Mouse (Mus musculus) forebrain, embryonic 10.5 days (tissue): ENCODE measurements at regions not wholly inside any gene's neighbourhood (a gene's known extent, or its start where the extent isn't known, plus 50 kb on each side); places are given as distances from the start of the nearest gene placed in this dataset.

ENCODE experiments used
- DNase-seq: peaks from one replicate; pipeline ENCODE4 v3.0.0-alpha.2; 2017; ENCODE audit warnings: low spot score; ENCODE audit errors: extremely low spot score
- H3K27ac ChIP-seq: fragments of 300-500 bp; sonication (generic); 2 replicates; pipeline ENCODE4 v1.5.1; 2016; ENCODE audit warnings: mild to moderate bottlenecking
- H3K27me3 ChIP-seq: fragments of 300-500 bp; sonication (generic); 2 replicates; pipeline ENCODE4 v1.6.1; 2016; ENCODE audit warnings: mild to moderate bottlenecking; ENCODE audit not compliant: poor library complexity, severe bottlenecking
- H3K36me3 ChIP-seq: fragments of 300-500 bp; sonication (generic); replicated peaks from 2 replicates; pipeline ENCODE4 v1.6.1; 2016; ENCODE audit warnings: mild to moderate bottlenecking, moderate library complexity
- H3K4me1 ChIP-seq: fragments of 300-500 bp; sonication (generic); 2 replicates; pipeline ENCODE4 v1.6.1; 2016
- H3K4me3 ChIP-seq: fragments of 300-500 bp; sonication (generic); 2 replicates; pipeline ENCODE4 v1.5.1; 2016; ENCODE audit warnings: mild to moderate bottlenecking, moderate library complexity
- H3K9me3 ChIP-seq: fragments of 300-500 bp; sonication (generic); 2 replicates; pipeline ENCODE4 v1.6.1; 2016; ENCODE audit warnings: mild to moderate bottlenecking, moderate library complexity
- WGBS: fragments of 180-500 bp; shearing (Covaris S2); methylation state at CpG from one replicate; pipeline ENCODE4 v1.1.7; 2016; 5-methylcytosine and 5-hydroxymethylcytosine counted together

DNA sequence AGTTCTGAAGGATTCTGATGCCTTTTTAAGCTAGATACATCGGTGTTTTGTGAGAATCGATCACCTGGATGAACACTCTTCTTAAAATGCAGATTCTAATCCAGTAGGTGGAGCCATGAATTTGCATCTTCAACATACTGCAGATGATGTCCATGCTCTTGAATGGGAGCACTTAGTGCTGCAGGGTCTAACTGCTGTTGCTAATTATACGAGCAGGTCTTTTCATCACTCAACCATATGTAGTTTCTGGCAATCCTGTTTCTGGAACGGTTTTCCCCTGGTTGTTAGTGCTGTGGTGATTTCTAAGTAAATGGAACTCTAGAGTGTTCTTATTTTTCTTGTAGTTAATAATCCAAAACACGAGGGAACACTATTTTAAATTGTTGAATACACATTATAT lies 379.0 kb downstream of the Xpnpep1 start:
- Histone ChIP-seq H3K36me3 (no peaks in the 10 kb centered on the region), H3K27me3 (no peaks in the 10 kb centered on the region), H3K27ac (no peak overlapping the region), H3K9me3 (no peaks in the 10 kb centered on the region), H3K4me3 (no peak overlapping the region), H3K4me1 (no peaks in the 10 kb centered on the region)
- 81% methylated on average over 5 of the region's 5 CpGs for WGBS
- DNase-seq = no peak

DNA sequence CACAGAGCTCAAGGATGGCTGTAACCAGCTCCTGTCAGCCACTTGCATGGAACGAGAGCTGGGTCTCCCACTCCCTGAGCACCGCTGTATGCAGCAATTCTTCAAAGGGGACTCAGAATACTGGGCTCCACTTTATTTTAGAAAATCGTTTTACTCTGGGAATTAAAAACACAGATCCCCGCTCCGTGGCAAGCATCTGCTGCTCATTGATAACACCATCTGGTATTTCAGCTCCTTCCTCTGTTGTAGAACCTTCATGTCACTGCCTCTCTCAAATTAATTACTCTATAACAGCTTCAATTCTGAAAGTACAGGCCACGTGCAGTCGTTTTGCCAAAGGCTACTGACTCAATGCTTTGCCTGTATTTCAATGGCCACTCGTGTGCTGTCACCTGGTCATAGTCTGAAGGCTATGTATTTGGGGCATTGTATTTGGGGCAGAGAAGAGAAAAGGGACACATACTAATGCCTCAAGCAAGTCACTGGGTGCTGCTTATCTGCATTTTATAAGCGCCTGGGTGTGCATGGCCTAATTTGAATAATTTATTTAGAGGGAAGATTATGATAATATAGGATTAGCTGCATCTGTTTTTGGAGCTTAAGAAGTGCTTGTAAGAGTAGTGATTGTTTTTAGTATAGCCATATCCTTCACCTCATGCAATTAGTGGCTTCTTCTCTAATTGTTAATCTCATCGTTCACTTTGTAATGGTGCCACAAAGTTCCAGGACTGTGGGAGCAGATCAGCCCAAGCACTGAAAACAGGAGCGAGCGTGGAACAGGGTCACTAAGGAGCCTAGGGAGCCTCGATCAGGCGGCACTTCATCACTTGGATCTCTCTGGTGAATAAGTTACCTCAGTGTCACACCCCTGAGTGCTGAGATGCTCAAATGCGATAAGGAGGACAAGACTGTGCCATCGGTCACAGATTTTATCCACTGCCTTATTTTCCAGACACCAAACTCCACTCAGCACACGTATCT lies 383.3 kb downstream of the Ins1 start:
- Histone ChIP-seq H3K9me3 (no peaks in the 10 kb centered on the region), H3K4me3 (no peak overlapping the region), H3K4me1 (peaks cover 6% of the 10 kb centered on the region), H3K36me3 (no peaks in the 10 kb centered on the region), H3K27ac (no peak overlapping the region), H3K27me3 (no peaks in the 10 kb centered on the region)
- WGBS = 70% methylated on average over 17 of the region's 17 CpGs
- no peak for DNase-seq

DNA sequence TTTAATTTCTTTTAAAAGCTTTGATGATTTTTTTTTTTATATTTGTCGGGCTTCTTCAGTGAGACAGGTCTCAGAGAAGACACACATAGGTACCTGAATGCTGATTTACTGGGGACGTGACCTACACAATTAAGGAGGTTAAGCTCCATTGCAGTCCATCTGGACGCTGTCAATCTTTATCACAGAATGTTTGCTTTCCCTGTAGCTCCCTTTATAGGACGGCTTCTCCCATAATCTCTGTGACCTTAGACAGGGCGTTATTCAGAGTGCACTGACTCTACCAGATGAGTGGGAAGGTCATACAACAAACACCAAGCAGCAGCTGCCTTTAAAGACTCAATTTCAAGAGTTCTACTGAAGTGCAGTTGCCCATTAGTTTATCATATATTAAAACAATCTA lies 376.1 kb downstream of the Ins1 start:
- H3K9me3 ChIP-seq = no peaks in the 10 kb centered on the region
- H3K4me1 ChIP-seq = no peaks in the 10 kb centered on the region
- no peak overlapping the region for H3K27ac ChIP-seq
- DNase-seq = no peak
- no peaks in the 10 kb centered on the region for H3K36me3 ChIP-seq
- H3K27me3 ChIP-seq = no peaks in the 10 kb centered on the region
- no peak overlapping the region for H3K4me3 ChIP-seq
- 58% methylated on average over 5 of the region's 5 CpGs for WGBS

DNA sequence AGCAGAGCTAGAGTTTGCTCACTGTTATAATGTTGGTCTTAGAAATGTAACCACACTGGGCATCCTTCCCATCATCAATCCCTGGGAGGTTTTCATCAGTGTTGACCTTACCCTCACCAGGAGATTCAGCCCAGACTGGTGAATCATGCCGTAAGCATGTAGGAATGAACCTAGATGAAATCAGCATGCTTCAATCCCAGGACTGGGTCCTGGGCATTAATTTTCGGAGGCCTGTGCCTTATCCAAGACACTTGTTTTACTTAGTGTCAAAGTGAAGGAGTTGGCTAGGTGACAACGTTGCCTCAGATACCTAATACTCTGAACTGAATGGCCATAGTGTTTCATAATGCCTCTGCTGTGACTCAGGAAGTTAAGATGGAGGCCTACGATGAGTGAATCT lies 368.4 kb downstream of the Ins1 start:
- no peaks in the 10 kb centered on the region for H3K9me3 ChIP-seq

DNA sequence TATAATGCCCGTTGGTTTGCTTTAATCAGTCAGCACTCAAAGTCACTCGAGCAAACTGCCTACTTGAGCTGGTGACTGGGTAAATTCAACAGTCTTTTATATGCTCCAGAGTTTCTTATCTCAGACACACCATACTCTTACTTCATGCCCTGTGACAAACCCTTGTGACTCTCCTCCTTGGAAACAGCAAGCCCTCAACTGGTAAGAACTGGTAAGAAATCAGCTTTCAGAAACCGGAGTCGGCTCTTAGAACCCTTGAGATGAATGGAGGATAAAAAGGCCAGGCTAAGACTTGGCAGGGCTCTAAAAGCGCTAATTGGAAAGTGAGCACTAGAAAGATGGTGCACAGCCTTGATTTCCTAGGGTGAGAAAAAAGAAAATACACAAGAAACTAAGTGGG lies 360.2 kb downstream of the Ins1 start:
- H3K27ac ChIP-seq = no peak overlapping the region
- no peaks in the 10 kb centered on the region for H3K9me3 ChIP-seq
- no peaks in the 10 kb centered on the region for H3K27me3 ChIP-seq
- no peak for DNase-seq
- H3K4me1 ChIP-seq = 0 out of 2 replicates have a peak, but pooled peaks cover 4% of the 10 kb centered on the region
- no peak overlapping the region for H3K4me3 ChIP-seq
- H3K36me3 ChIP-seq = no peaks in the 10 kb centered on the region
- 74% methylated on average over 5 of the region's 5 CpGs for WGBS

More for the DNA sequence above, 368.4 kb downstream of the Ins1 start:
- Histone ChIP-seq H3K4me3 (no peak overlapping the region), H3K4me1 (no peaks in the 10 kb centered on the region), H3K27ac (no peak overlapping the region), H3K36me3 (no peaks in the 10 kb centered on the region), H3K27me3 (no peaks in the 10 kb centered on the region)
- DNase-seq = no peak
- WGBS = 90% methylated on average over 4 of the region's 4 CpGs

DNA sequence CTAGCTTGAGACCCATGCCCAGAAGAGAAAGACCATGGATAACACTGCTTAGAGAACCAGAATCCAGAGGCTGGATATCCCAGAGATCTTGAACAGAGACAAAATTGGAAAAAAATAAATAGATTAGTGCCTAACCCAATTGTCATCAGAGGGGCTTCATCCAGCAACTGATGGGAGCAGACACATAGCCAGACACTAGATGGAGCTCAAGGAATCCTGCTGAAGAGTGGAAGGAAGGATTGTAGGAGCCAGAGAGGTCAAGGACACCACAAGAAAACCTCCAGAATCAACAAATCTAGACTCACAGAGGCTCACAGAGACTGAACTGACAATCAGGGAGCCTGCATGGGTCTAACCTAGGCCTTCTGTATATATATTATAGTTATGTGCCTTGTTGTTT lies 359.4 kb downstream of the Ins1 start:
- no peaks in the 10 kb centered on the region for H3K9me3 ChIP-seq
- H3K27me3 ChIP-seq = no peaks in the 10 kb centered on the region
- H3K27ac ChIP-seq = no peak overlapping the region
- no peak for DNase-seq
- H3K4me1 ChIP-seq = 0 out of 2 replicates have a peak, but pooled peaks cover 4% of the 10 kb centered on the region
- no peaks in the 10 kb centered on the region for H3K36me3 ChIP-seq
- H3K4me3 ChIP-seq = no peak overlapping the region

DNA sequence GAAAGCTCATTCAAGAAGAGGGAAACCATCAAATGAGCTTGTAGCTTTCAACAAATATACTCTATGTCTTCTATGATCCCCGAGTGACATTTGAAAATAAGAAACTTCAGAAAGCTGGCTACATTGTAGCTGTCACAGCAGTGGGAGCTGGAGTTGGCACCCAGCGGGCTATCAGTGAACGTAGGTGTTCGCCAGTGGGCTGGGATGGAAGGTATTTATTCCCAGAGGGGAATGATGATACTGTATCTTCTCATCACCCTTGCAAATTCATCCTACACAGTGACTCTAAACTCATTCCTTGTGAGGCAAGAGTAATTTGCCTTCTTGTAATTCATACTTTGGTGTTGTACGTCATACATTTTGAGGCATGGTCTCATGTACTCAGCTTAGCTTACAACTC lies 349.3 kb downstream of the Ins1 start:
- no peak for DNase-seq
- Histone ChIP-seq H3K27me3 (no peaks in the 10 kb centered on the region), H3K4me3 (no peak overlapping the region), H3K36me3 (no peaks in the 10 kb centered on the region), H3K27ac (no peak overlapping the region), H3K4me1 (no peaks in the 10 kb centered on the region), H3K9me3 (no peaks in the 10 kb centered on the region)
- 95% methylated on average over 5 of the region's 5 CpGs for WGBS

DNA sequence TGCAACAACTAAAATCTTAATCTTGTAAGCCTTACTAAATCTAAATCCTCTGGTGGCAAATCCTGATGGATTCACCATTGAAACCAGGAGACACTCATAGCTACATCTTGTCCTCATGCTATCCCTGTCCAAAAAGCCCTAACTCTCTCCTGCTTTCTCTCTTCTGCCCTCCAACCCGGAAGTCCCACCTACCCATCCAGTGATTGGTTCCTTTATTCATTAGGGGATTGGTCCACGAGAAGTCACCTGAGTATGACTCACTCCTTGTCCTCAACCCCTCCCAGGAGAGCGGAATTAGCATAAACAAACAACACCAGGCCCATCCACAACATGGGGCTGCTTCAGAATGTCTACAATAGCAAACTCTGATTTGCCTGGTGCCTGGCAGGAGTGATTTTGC lies 342.8 kb downstream of the Ins1 start:
- Histone ChIP-seq H3K36me3 (no peaks in the 10 kb centered on the region), H3K27me3 (no peaks in the 10 kb centered on the region), H3K9me3 (no peaks in the 10 kb centered on the region), H3K27ac (no peak overlapping the region), H3K4me1 (no peaks in the 10 kb centered on the region), H3K4me3 (no peak overlapping the region)
- WGBS = 80% methylated on average over 3 of the region's 3 CpGs
- no peak for DNase-seq

DNA sequence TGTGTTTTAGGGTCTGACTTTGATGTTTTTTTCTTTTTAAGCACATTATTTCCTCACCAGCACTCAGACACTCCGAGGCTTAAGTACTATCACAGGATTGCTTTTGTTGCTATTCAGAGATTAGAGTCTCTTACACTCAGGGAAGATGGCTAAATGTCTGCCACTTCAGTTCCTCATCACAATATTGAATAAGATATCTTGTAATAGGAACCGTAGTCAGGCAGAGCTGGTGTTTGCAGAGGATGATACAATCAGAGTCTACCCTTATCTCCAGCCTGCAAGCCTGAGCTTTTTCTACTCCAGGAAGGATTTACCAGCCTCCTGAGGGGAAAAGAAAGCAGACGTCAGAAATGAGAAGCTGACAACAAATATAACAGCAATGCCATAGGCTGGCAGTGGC lies 336.3 kb downstream of the Ins1 start:
- no peaks in the 10 kb centered on the region for H3K9me3 ChIP-seq
- H3K27me3 ChIP-seq = no peaks in the 10 kb centered on the region
- peaks cover 5% of the 10 kb centered on the region; the same call in 1 of the 2 replicates for H3K4me1 ChIP-seq
- 21% methylated on average over 3 of the region's 3 CpGs for WGBS
- H3K36me3 ChIP-seq = no peaks in the 10 kb centered on the region
- H3K4me3 ChIP-seq = no peak overlapping the region
- no peak for DNase-seq
- no peak overlapping the region for H3K27ac ChIP-seq

DNA sequence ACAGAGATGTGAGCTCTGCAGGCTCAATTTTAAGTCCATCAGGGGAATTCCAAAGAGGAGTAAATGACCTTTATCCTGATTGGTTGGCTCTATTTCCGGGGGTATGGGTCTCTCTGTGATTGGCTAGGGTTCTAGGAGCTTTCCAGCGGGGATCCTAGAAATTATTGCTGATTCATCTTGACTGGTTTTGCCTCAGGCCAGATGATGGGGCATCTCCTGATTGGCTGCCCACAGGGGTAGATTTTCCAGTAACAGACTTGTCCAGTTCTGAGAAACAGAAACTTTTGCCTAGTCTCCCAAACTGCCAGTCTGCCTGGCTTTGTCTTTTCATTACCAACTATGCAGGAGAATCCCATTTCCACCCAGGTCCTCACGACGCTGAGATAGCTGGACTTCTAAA lies 301.3 kb downstream of the Ins1 start:
- no peaks in the 10 kb centered on the region for H3K36me3 ChIP-seq
- 87% methylated on average over 4 of the region's 4 CpGs for WGBS
- no peak overlapping the region for H3K27ac ChIP-seq
- H3K27me3 ChIP-seq = no peaks in the 10 kb centered on the region
- H3K4me1 ChIP-seq = no peaks in the 10 kb centered on the region
- no peak overlapping the region for H3K4me3 ChIP-seq
- no peak for DNase-seq
- no peaks in the 10 kb centered on the region for H3K9me3 ChIP-seq

DNA sequence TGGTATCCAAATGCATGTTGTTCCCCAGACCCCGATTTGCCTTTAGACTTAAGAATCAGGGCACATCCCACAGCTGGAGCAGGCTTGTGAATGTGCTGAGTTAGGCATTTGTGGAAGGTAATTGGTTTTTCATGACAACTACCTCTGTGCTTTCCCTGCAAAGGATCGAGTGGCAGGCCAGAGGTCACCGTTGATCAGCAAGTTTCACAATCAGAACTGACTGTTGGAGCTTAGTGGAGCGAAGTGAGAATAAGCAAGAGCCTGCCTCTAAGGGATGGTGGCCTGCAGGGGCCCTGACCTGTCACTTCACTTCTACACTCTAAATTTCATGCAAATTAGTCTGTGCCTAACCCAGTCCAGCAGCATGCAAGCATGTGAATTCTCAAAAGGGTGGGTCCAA lies 270.7 kb downstream of the Ins1 start:
- peak; percentile 14 for DNase-seq
- peaks cover 5% of the 10 kb centered on the region for H3K4me1 ChIP-seq
- no peak overlapping the region for H3K27ac ChIP-seq
- no peak overlapping the region for H3K4me3 ChIP-seq
- no peaks in the 10 kb centered on the region for H3K36me3 ChIP-seq
- H3K9me3 ChIP-seq = no peaks in the 10 kb centered on the region
- 18% methylated on average over 4 of the region's 4 CpGs for WGBS
- no peaks in the 10 kb centered on the region for H3K27me3 ChIP-seq

DNA sequence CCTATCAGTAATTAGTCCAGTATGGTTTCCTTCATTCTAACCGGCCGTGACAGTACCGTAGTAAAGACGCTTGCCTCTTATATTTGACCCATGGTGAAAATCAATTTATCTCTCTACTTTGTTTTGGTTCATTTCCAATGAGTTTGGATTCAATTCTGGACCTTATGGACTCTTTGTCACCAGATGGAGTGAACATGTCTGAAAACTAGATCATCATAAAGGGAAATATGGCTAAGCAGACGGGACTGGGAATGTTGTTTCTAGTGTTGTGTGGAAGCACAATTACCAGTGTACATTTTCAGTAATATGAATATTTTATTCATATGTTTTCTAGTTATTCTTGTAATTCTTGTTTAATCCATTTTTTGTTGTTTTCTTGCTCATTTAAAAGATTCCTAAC lies 261.4 kb downstream of the Ins1 start:
- no peak overlapping the region for H3K4me3 ChIP-seq
- no peak for DNase-seq
- 0 out of 2 replicates have a peak, but pooled peaks cover 3% of the 10 kb centered on the region for H3K9me3 ChIP-seq
- WGBS = 93% methylated on average over 5 of the region's 5 CpGs
- H3K27ac ChIP-seq = no peak overlapping the region
- no peaks in the 10 kb centered on the region for H3K36me3 ChIP-seq
- no peaks in the 10 kb centered on the region for H3K4me1 ChIP-seq
- H3K27me3 ChIP-seq = no peaks in the 10 kb centered on the region

DNA sequence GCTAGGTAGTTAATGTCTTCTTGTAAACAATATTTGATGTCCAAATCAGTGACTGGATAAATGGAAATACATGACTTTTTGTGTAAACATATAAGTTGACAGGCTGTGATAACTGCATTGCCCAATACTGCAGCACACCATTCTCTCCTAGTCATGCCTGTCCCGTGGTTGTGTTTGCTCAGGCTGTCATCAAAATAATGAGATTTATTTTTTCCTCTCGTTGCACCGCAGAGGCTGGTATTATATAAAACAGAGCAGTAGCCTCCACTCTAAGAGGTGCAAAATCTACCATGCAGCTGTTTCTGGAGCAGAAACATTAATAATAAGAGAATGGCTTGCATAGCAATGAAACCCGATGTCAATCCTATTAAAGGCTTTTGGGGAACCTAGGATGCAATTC lies 239.2 kb downstream of the Ins1 start:
- Histone ChIP-seq H3K9me3 (no peaks in the 10 kb centered on the region), H3K4me1 (no peaks in the 10 kb centered on the region), H3K27ac (no peak overlapping the region), H3K36me3 (no peaks in the 10 kb centered on the region), H3K27me3 (no peaks in the 10 kb centered on the region), H3K4me3 (no peak overlapping the region)
- 88% methylated on average over 4 of the region's 4 CpGs for WGBS
- DNase-seq = no peak
